Mouse (Mus musculus): ENCODE data around the gene Lias. TPM values are rescaled to one million over a fixed set of nuclear protein-coding genes. Genes with fewer than 3 reads are reported as not detected.

Lias gene
- polyA plus RNA-seq, 1 experiment from 2014 or later: 67.8 TPM

DNA sequence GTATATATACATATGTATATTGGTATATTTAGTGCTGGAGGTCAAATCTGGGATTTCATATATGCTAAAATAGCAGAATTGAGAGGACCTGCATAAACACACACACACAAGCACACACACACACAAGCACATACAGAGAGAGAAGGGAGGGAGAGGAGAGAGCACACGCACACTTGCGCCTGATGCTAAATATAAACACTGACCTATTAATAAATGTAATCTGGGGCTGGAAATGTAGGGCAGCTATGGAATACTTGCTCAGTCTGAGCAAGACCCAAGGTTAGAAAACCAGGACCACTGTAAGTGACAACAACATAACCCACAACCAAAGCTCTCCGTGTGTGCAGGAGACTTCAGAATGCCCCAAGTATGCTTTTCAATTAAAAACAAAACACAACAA, 68.2 kb downstream of the Lias start:
- Histone ChIP-seq H3K4me1 (ENCODE audit: control insufficient read depth, insufficient read depth, low read length) (no peaks in the 10 kb centered on the region), H3K9ac (ENCODE audit: low read length) (no peak overlapping the region), H3K27ac (ENCODE audit: low read depth, low read length) (no peak overlapping the region), H3K9me3 (ENCODE audit: control insufficient read depth, low read length) (no peaks in the 10 kb centered on the region), H3K36me3 (ENCODE audit: control insufficient read depth, insufficient read depth, low read length) (no peaks in the 10 kb centered on the region), H3K27me3 (ENCODE audit: control insufficient read depth, insufficient read depth, low read length) (no peaks in the 10 kb centered on the region), H3K4me2 (no peak overlapping the region), H3K4me3 (ENCODE audit: low read depth, low read length) (no peak overlapping the region)
- ATAC-seq (ENCODE audit: low FRiP score) (no peak), DNase-seq (ENCODE audit: low spot score, missing footprints) (no peak)
- WGBS: 95% methylated on average over 3 of the region's 3 CpGs

Other genes with a start within 250 kb of the Lias start
- gene Wdr19, start 191.8 kb upstream of the Lias start, polyA plus RNA-seq (2014; fragmentation: Nextera tagmentation; extraction: Ambion mirVana): 14.6 and 14.9 TPM in 2 replicates
- 92.3 and 98.2 TPM in 2 replicates for gene Rfc1, start 55.8 kb upstream of the Lias start, polyA plus RNA-seq (2014; fragmentation: Nextera tagmentation; extraction: Ambion mirVana)
- gene Klb, start 43.2 kb upstream of the Lias start, polyA plus RNA-seq (2014; fragmentation: Nextera tagmentation; extraction: Ambion mirVana): 0.04 and 0.14 TPM in 2 replicates
- gene Rpl9, start 53 bp upstream of the Lias start, polyA plus RNA-seq (2014; fragmentation: Nextera tagmentation; extraction: Ambion mirVana): 896 and 929 TPM in 2 replicates
- 55.0 and 63.3 TPM in 2 replicates for gene Ugdh, start 44.5 kb downstream of the Lias start, polyA plus RNA-seq (2014; fragmentation: Nextera tagmentation; extraction: Ambion mirVana)
- gene Gm43552, start 101.3 kb downstream of the Lias start, polyA plus RNA-seq (2014; fragmentation: Nextera tagmentation; extraction: Ambion mirVana): not detected in 2 replicates
- 82.9 and 85.1 TPM in 2 replicates for gene Smim14, start 145.7 kb downstream of the Lias start, polyA plus RNA-seq (2014; fragmentation: Nextera tagmentation; extraction: Ambion mirVana)
- 143 and 148 TPM in 2 replicates for gene Ube2k, start 145.7 kb downstream of the Lias start, polyA plus RNA-seq (2014; fragmentation: Nextera tagmentation; extraction: Ambion mirVana)

All from midbrain, embryonic 11.5 days (tissue).